Mouse (Mus musculus) left cerebral cortex, adult 2 months (tissue): Measurements from ENCODE around the gene Tmem198. TPM values are rescaled to one million over a fixed set of nuclear protein-coding genes. Genes with fewer than 3 reads are reported as not detected.

Source experiments
- DNase-seq, 2 experiments: peaks; one replicate each; pipeline ENCODE4 v3.0.0; 2021 to 2022; ENCODE audit warnings: low spot score in 2 of 2, mixed read lengths in 1 of 2; ENCODE audit errors: extremely low spot score in 1 of 2
- H3K27ac ChIP-seq: fragments of 200-600 bp; 2 replicates; pipeline ENCODE4 v1.8.1; 2022
- H3K4me3 ChIP-seq: fragments of 200-600 bp; 2 replicates; pipeline ENCODE4 v1.8.1; 2022
- CTCF ChIP-seq: fragments of 200-600 bp; IDR thresholded peaks from 2 replicates; pipeline ENCODE4 v1.8.1; 2022; ENCODE audit warnings: antibody characterized with exemption, mild to moderate bottlenecking, moderate library complexity
- intact Hi-C: fragments of 180-260 bp; cut with DNase I; formaldehyde crosslinking; loops from one replicate; pipeline ENCODE4 v1.15.1; 2025
- total RNA-seq, 2 experiments: library from RNA; stranded (reverse); gene quantifications; 2 replicates each; pipeline ENCODE4 v1.2.3; 2021

Tmem198 gene
- total RNA-seq, 2 experiments from 2014 or later: 110 to 112 TPM

- Histone ChIP-seq H3K4me3 (no peak overlapping the region), H3K27ac (no peak overlapping the region)
- intact Hi-C loops: no loop called here
- no peak for DNase-seq
- peak; percentile 50 for TF ChIP-seq CTCF
Measured at GRCm38 (mm10) chr1:75456746-75457564, 22.4 kb upstream of the Tmem198 start.

- intact Hi-C loops: loop anchor here (2.0 kb wide), 1 partner anchor 13 kb away; no protein-coding TSS in a partner anchor
- peak overlapping the region; percentile 88 for H3K27ac ChIP-seq
- DNase-seq: no peak
- H3K4me3 ChIP-seq: no peak overlapping the region
- no peak for TF ChIP-seq CTCF
Measured at GRCm38 (mm10) chr1:75457710-75458024, 21.7 kb upstream of the Tmem198 start.

- DNase-seq: peak; percentile 57 to 62
- intact Hi-C loops: loop anchor here (2.0 kb wide), 1 partner anchor 13 kb away; no protein-coding TSS in a partner anchor
- TF ChIP-seq CTCF: no peak; the same call in 1 of the 2 replicates
- Histone ChIP-seq H3K27ac (peak overlapping the region; percentile 88), H3K4me3 (peak overlapping the region; percentile 43)
Measured at GRCm38 (mm10) chr1:75458025-75458788, 21.1 kb upstream of the Tmem198 start.

- Histone ChIP-seq H3K27ac (peak overlapping the region; percentile 88), H3K4me3 (peak overlapping the region; percentile 43)
- intact Hi-C loops: loop anchor here (2.0 kb wide), 1 partner anchor 14 kb away; no protein-coding TSS in a partner anchor
- peak in 1 of 2 experiments; percentile 70 for DNase-seq
- TF ChIP-seq CTCF: no peak
Measured at GRCm38 (mm10) chr1:75458789-75459684, 20.3 kb upstream of the Tmem198 start.

- DNase-seq: no peak
- no peak overlapping the region for H3K27ac ChIP-seq
- intact Hi-C loops: no loop called here
- no peak for TF ChIP-seq CTCF
- H3K4me3 ChIP-seq: no peak overlapping the region
Measured at GRCm38 (mm10) chr1:75460297-75460696, 19.0 kb upstream of the Tmem198 start.

GRCm38 (mm10) chr1:75462636-75463035 lies 16.7 kb upstream of the Tmem198 start:
- TF ChIP-seq CTCF: no peak
- intact Hi-C loops: no loop called here
- H3K27ac ChIP-seq: no peak overlapping the region
- no peak overlapping the region for H3K4me3 ChIP-seq
- no peak for DNase-seq

GRCm38 (mm10) chr1:75463652-75464204 lies 15.6 kb upstream of the Tmem198 start:
- no peak for TF ChIP-seq CTCF
- no peak overlapping the region for H3K27ac ChIP-seq

GRCm38 (mm10) chr1:75467215-75467927 lies 12.0 kb upstream of the Tmem198 start:
- intact Hi-C loops: loop anchor here (1.0 kb wide), 2 partner anchors 22 to 124 kb away; no protein-coding TSS in a partner anchor
- Histone ChIP-seq H3K27ac (no peak overlapping the region), H3K4me3 (no peak overlapping the region)
- DNase-seq: peak; percentile 82 to 85
- TF ChIP-seq CTCF: peak; percentile 85

More at GRCm38 (mm10) chr1:75463652-75464204, 15.6 kb upstream of the Tmem198 start:
- no peak overlapping the region for H3K4me3 ChIP-seq
- DNase-seq: no peak
- intact Hi-C loops: no loop called here

GRCm38 (mm10) chr1:75469287-75469825 lies 10.0 kb upstream of the Tmem198 start:
- no peak for DNase-seq
- no peak for TF ChIP-seq CTCF

GRCm38 (mm10) chr1:75476441-75476840 lies 2.9 kb upstream of the Tmem198 start:
- no peak overlapping the region for H3K4me3 ChIP-seq
- no peak for DNase-seq
- intact Hi-C loops: loop anchor here (5.0 kb wide), 1 partner anchor 89 kb away; no protein-coding TSS in a partner anchor
- no peak overlapping the region for H3K27ac ChIP-seq
- no peak for TF ChIP-seq CTCF

More at GRCm38 (mm10) chr1:75469287-75469825, 10.0 kb upstream of the Tmem198 start:
- intact Hi-C loops: no loop called here
- no peak overlapping the region for H3K27ac ChIP-seq
- H3K4me3 ChIP-seq: no peak overlapping the region
